Mouse (Mus musculus) stomach, postnatal 0 days (tissue): ENCODE results near the gene Slc25a35. TPM values are rescaled to one million over a fixed set of nuclear protein-coding genes. Genes with fewer than 3 reads are reported as not detected.

Source experiments
- ATAC-seq: fragments of 200-750 bp; cut with Nextera tagmentation; 2 replicates; pipeline ENCODE4 v1.8.0; 2017; ENCODE audit not compliant: low FRiP score, low TSS enrichment
- DNase-seq: peaks from one replicate; pipeline ENCODE4 v3.0.0-alpha.2; 2016; ENCODE audit warnings: low spot score
- H3K27ac ChIP-seq: fragments of 300-500 bp; sonication (generic); replicated peaks from 2 replicates; pipeline ENCODE4 v1.5.1; 2014; ENCODE audit warnings: mild to moderate bottlenecking, control low read depth
- H3K27me3 ChIP-seq: fragments of 300-500 bp; sonication (generic); 2 replicates; pipeline ENCODE4 v1.6.1; 2014; ENCODE audit warnings: low read length; ENCODE audit not compliant: control insufficient read depth, insufficient read depth
- H3K36me3 ChIP-seq: fragments of 300-500 bp; sonication (generic); 2 replicates; pipeline ENCODE4 v1.6.1; 2014; ENCODE audit warnings: low read length, mixed read lengths; ENCODE audit not compliant: control insufficient read depth, insufficient read depth
- H3K4me1 ChIP-seq: fragments of 300-500 bp; sonication (generic); replicated peaks from 2 replicates; pipeline ENCODE4 v1.6.1; 2014; ENCODE audit warnings: antibody characterized with exemption; ENCODE audit not compliant: control insufficient read depth, insufficient read depth
- H3K4me2 ChIP-seq: fragments of 300-500 bp; sonication (generic); replicated peaks from 2 replicates; pipeline ENCODE4 v1.6.1; 2014; ENCODE audit warnings: low read depth, mild to moderate bottlenecking, control low read depth, moderate library complexity
- H3K4me3 ChIP-seq: fragments of 300-500 bp; sonication (generic); 2 replicates; pipeline ENCODE4 v1.5.1; 2014; ENCODE audit warnings: low read depth, low read length, control low read depth
- H3K9ac ChIP-seq: fragments of 300-500 bp; sonication (generic); 2 replicates; pipeline ENCODE4 v1.6.1; 2014; ENCODE audit warnings: mild to moderate bottlenecking, low read length, control low read depth, mixed read lengths
- H3K9me3 ChIP-seq: fragments of 300-500 bp; sonication (generic); 2 replicates; pipeline ENCODE4 v1.6.1; 2016; ENCODE audit warnings: low read length; ENCODE audit not compliant: control insufficient read depth
- CTCF ChIP-seq: IDR thresholded peaks from 2 replicates; pipeline ENCODE4 v1.5.1; 2016; ENCODE audit warnings: antibody characterized with exemption, low read depth, mild to moderate bottlenecking, moderate library complexity
- EP300 ChIP-seq: optimal IDR thresholded peaks from 2 replicates; pipeline ENCODE3; 2016; ENCODE audit warnings: antibody characterized with exemption
- WGBS: fragments of 180-500 bp; shearing (Covaris S2); extraction: QIAGEN DNeasy Blood & Tissue Kit; methylation state at CpG from one replicate; pipeline ENCODE4 v1.1.7; 2014; 5-methylcytosine and 5-hydroxymethylcytosine counted together
- polyA plus RNA-seq: library from polyadenylated mRNA; unstranded; fragments of >200 nt; fragmentation: Nextera tagmentation; extraction: Ambion mirVana; gene quantifications from 2 replicates; pipeline ENCODE4 v1.2.1, GENCODE M21; 2015

Gene Slc25a35
- polyA plus RNA-seq, 1 experiment from 2014 or later, result 4.9 TPM

- no peaks in the 10 kb centered on the region for H3K27me3 ChIP-seq
- H3K27ac ChIP-seq, result 0 out of 2 replicates have a peak overlapping the region, but pooled peaks have one; percentile 26
- peak; percentile 98 for ATAC-seq
Measured at GRCm38 (mm10) chr11:68939451-68940304, 28.3 kb upstream of the Slc25a35 start.

DNA sequence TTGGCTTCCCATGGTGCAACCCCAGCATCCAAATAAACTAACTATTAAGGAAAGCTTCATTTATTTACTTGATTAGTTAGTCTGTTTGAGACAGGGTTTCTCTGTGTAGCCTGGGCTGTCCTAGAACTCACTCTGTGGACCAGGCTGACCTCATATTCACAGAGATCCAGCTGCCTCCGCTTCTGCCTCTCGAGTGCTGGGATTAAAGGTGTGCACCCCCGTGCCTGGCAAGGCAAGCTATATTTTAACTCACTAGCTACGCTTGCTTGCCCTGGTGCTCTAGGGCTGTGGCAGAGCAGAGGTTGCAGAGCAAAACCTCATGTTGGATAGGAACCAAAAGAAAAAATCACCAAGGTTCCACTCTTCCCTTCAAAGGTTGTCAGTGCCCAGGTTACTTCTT is 27.4 kb upstream of the Slc25a35 start:
- Histone ChIP-seq H3K27ac (no peak overlapping the region), H3K27me3 (no peaks in the 10 kb centered on the region), H3K4me3 (peak overlapping the region; percentile 40; the same call in 1 of the 2 replicates), H3K4me1 (no peaks in the 10 kb centered on the region), H3K9ac (0 out of 2 replicates have a peak overlapping the region, but pooled peaks have one; percentile 19), H3K9me3 (no peaks in the 10 kb centered on the region), H3K36me3 (no peaks in the 10 kb centered on the region), H3K4me2 (peak overlapping the region; percentile 57)
- TF ChIP-seq CTCF (no peak), EP300 (no peak)
- WGBS, result 36% methylated on average over 4 of the region's 4 CpGs
- ATAC-seq, result no peak
- no peak for DNase-seq

More at GRCm38 (mm10) chr11:68939451-68940304, 28.3 kb upstream of the Slc25a35 start:
- peak; percentile 90 for DNase-seq
- H3K9ac ChIP-seq, result peak overlapping the region; percentile 55
- no peaks in the 10 kb centered on the region for H3K4me1 ChIP-seq
- 2% methylated on average over 16 of the region's 16 CpGs for WGBS
- H3K4me2 ChIP-seq, result peak overlapping the region; percentile 57
- no peaks in the 10 kb centered on the region for H3K9me3 ChIP-seq
- peak overlapping the region; percentile 40 for H3K4me3 ChIP-seq
- no peak for TF ChIP-seq CTCF
- no peak for TF ChIP-seq EP300
- no peaks in the 10 kb centered on the region for H3K36me3 ChIP-seq

DNA sequence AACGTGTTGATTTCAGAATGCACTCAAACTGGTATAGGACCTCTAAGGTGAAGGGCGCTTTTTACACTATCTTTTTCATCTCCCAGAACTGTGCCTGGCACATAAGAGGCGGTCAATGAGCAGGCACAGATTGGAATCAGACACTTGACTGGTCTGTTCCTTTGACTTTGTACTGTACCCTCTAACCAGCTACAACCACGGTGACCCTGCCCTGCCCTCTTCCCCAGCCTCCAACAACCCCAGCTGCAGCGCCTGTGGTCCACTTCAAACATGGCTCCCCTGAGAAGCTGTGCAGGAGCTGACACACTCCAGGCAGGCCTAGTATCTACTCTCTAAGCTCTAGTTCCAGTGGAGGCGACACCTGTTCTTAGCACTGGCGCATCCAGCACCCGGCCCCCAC is 25.2 kb upstream of the Slc25a35 start:
- no peaks in the 10 kb centered on the region for H3K36me3 ChIP-seq
- H3K27me3 ChIP-seq, result no peaks in the 10 kb centered on the region
- no peak overlapping the region for H3K4me3 ChIP-seq
- DNase-seq (no peak), ATAC-seq (no peak)
- TF ChIP-seq CTCF, result no peak
- no peak for TF ChIP-seq EP300
- H3K4me1 ChIP-seq, result no peaks in the 10 kb centered on the region
- H3K27ac ChIP-seq, result no peak overlapping the region
- H3K9me3 ChIP-seq, result no peaks in the 10 kb centered on the region
- no peak overlapping the region for H3K9ac ChIP-seq
- no peak overlapping the region for H3K4me2 ChIP-seq
- WGBS, result 88% methylated on average over 8 of the region's 8 CpGs

- H3K4me3 ChIP-seq, result no peak overlapping the region
- no peak overlapping the region for H3K9ac ChIP-seq
- no peak for DNase-seq
- TF ChIP-seq EP300 (no peak), CTCF (no peak)
- no peaks in the 10 kb centered on the region for H3K27me3 ChIP-seq
- H3K9me3 ChIP-seq, result no peaks in the 10 kb centered on the region
- 79% methylated on average over 2 of the region's 2 CpGs for WGBS
- H3K27ac ChIP-seq, result no peak overlapping the region
- H3K4me2 ChIP-seq, result no peak overlapping the region
- H3K4me1 ChIP-seq, result no peaks in the 10 kb centered on the region
- ATAC-seq, result no peak
- no peaks in the 10 kb centered on the region for H3K36me3 ChIP-seq
Measured at GRCm38 (mm10) chr11:68945245-68945644, 22.7 kb upstream of the Slc25a35 start.

- Histone ChIP-seq H3K4me2 (no peak overlapping the region), H3K27ac (no peak overlapping the region), H3K9me3 (no peaks in the 10 kb centered on the region), H3K4me1 (no peaks in the 10 kb centered on the region), H3K27me3 (no peaks in the 10 kb centered on the region), H3K9ac (no peak overlapping the region), H3K4me3 (no peak overlapping the region), H3K36me3 (no peaks in the 10 kb centered on the region)
- WGBS, result 88% methylated on average over 4 of the region's 4 CpGs
- ATAC-seq (no peak), DNase-seq (no peak)
- TF ChIP-seq CTCF, result no peak
- TF ChIP-seq EP300, result no peak
Measured at GRCm38 (mm10) chr11:68946001-68946400, 21.9 kb upstream of the Slc25a35 start.
